Mouse (Mus musculus) heart, adult 9 months (tissue): ENCODE results near the gene Insl3.
A peak's percentile ranks its signal among the peaks of the same experiment; 100 is the strongest.
"Not testable (repeated sequence)": the region's sequence is repeated elsewhere in the genome, so short reads cannot be mapped to it uniquely, and the experiment has no call there.

Source experiments
- DNase-seq, 2 experiments: peaks; one replicate each; pipeline ENCODE4 v3.0.0; 2022; ENCODE audit warnings: low spot score in 2 of 2

The Insl3 gene

DNA sequence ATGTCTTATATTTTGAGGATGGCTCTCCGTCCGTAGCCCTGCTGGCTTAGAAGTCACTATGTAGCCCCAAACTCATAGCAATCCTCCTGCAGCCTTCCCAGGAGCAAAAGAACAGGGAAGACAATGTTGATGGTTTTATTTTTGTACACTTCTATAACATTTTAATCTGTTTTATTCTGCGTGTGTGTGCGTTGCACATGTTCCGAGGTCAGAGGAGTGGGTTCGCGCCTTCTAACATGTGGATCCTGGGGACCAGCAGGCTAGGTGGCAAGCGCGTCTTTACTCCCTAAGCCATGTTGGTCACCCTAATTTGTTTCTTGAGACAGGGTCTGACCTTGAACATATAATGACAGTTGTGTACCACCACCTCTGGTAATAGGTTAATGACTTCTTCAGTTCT, 12.2 kb upstream of the Insl3 start:
- DNase-seq: no peak

DNA sequence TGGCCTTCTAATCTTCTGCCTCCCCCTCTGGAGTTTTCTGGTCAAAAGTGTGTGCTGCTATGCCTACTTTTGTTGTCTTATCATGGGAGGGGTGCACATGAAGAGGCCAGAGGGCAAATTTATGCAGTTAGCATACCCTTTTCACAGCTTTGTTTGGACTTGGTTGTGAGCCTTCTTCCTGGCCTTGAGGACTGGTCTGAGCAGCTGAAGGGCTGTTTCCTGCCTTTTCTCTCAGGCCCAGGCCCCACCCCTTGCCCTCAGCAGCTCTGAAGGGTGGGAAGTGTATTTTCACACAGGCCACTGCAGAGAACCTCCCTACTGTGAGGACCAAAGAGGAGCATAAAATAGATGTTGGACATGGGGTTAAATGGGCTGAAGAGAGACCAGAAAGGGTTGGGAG, 11.5 kb upstream of the Insl3 start:
- peak; percentile 29 to 61 for DNase-seq

DNA sequence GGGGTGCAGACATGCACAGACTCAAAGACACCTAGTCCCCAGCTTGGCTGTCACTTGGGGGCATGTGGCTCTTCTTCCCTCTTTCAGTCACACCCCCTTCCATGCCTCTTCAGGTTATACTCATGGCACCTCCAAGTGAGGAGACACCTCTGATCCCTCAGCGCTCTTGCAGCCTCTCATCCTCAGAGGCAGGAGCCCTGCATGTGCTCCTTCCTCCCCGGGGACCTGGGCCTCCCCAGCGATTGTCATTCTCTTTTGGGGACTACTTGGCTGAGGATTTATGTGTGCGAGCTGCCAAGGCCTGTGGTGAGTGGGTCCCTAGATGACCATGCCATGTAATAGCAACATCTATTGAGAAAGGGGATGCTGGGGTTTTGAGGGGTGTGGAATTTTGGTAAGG, 10.8 kb upstream of the Insl3 start:
- no peak for DNase-seq

DNA sequence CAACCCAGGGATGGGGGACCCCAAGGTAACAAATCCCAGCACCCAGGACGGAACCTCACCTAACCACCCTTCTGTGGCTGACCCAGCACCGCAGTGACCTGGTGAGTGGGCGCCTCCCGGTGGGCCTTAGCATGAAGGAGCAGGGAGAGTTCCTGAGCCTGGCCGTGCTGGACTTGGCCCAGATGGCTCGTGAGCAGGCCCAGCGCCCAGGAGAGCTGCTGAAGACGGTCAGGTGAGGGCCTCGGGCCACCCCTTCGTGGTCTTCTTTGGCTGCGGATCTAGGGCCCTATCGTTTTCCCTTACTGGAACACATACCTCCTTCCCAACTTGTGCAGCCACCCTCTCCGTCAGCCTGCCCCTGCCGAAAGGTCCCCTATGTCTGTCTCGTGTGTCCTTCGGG, 9.9 kb upstream of the Insl3 start:
- DNase-seq: no peak

DNA sequence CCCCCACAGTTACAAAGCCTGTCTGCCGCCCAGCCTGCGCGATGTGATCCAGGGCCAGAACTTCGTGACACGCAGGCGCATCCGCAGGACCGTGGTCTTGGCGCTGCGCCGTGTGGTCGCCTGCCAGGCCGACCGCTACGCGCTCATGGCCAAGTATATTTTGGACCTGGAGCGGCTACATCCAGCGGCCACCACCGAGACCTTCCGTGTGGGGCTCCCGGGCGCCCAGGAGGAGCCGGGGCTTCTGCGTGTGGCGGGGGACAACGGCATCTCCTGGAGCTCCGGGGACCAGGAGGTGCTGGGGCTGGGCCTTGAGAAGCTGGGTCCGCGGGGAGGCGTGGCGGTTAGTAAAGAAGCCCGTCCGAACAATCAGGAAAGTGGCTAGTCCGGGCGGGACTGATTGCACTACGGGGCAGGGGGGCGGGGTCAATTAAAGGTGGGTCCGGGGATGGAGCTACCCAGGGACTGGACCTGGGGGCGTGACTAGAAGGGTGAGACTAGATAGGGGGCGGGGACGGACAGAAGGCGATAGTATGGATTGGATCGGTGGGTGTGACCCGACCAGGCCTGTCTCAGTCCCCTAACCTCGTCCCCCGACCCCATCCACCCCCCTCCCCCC, 9.4 kb upstream of the Insl3 start:
- DNase-seq: peak in 1 of 2 experiments; percentile 41

DNA sequence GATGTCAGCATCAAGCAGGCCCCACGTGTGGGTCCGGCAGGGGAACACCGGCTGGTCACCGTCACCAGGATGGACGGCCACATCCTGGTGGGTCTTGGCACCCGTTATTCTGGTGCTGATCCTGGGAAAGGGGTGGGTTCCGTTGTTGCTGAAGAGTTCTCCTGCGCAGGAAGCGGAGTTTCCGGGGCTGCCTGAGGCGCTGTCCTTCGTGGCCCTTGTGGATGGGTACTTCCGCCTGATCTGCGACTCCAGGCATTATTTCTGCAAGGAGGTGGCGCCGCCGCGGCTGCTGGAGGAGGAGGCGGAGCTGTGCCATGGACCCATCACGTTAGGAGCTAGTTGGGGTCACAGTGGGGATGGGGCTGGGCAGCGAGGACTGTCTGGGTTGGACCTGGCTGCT, 8.5 kb upstream of the Insl3 start:
- DNase-seq: no peak

DNA sequence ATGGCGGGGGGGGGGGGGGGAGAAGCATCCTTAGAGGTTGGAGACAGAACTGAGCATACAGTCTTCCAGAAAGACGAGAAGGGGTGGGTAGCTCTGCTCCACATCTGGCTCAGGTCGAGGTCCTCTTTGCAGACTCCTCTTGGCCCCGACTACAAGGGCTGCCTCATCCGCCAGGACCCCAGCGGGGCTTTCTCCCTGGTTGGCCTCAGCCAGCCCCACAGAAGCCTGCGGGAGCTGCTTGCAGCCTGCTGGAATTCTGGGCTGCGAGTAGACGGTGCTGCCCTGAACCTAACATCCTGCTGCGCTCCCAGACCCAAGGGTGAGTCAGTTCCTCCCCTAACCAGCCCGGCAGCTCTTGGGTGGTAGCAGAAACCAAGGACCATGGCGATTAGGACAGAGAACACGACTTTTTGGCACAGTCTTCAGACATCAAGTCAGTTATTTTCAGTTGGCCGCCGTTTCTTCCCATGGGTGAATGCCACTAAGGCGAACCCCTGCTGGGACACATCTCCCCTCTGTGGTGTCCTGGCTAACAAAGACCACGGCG, 7.6 kb upstream of the Insl3 start:
- no peak for DNase-seq

DNA sequence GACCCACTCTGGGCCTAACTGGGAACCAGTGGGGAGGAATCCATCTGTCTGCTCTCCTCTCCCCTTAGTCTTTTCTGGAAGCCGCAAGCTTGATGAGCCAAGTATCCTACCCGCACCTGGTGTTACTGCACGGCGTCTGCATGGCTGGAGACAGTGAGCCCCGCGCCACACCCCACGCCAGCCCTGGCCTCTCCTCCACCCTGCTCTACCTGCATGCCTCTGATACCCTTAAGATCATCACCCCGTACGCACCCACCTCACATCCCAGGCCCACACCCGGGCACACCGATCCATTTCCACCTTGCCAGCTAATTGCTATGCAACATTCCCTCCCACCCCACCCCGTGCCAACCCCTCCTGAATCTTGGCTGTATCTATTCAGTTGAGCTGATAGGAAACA, 6.2 kb upstream of the Insl3 start:
- no peak for DNase-seq

DNA sequence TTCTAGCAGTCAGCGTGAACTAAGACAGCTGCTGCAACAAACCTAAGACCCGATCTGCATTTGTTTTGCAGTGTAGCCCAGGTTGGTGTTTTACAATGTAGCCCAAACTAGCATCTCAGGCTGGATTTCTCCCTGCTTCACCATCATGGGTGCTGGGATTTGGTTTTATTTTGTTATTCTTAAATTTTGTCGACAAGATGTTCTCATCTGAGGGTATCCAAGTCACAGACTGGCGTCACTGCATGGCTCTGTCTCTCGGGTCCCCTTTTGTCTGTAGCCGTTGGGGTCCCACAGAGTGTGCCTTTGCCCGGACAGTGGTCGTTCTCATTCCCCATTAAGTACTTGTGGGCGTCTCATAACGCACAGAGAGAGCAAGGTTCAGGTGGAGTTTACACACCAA, 4.3 kb upstream of the Insl3 start:
- no peak for DNase-seq

DNA sequence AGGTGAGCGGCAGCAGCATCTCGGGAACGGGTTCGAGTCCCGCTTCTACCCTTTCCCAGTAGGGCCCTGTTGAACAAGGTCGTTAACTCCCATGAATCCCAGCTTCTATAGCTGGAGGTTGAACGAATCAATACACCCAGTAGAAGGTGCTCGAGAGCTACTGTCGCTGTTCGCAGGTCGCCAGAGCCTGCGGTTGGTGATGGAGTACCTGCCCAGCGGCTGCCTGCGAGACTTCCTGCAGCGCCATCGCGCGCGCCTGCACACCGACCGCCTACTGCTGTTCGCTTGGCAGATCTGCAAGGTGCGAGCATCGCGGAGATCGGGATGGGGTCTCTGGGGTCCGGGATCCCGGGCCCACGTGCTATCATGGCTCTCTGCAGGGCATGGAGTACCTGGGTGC, 3.4 kb upstream of the Insl3 start:
- no peak for DNase-seq

DNA sequence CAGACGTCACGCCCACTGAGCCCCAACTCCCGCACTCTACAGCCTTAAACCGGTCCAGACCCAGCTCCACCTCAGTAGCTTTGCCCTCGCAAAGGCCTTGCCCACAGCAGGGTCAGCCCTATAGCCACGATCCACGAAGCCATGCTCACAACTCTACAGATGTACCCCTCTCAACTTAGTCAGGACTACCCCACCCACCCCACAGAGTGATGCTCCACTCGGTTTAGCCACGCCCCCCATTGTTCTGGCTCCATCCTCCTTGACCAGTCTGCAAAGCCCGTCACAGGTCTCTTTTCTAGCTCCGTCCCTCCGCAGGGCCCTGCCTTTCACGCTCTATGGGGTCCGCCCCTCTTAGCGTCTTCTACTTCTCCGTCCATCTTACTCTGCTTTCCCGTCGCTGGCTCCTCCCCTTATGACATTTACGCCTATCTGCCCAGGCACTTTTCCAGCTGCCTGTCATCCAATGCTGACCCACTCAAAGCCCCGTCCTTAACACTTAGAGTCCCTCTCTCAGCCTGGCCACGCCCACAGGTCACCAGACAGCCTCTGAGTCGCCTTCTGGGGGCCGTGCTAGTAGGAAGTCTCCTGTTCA, 2.8 kb upstream of the Insl3 start:
- DNase-seq: no peak

DNA sequence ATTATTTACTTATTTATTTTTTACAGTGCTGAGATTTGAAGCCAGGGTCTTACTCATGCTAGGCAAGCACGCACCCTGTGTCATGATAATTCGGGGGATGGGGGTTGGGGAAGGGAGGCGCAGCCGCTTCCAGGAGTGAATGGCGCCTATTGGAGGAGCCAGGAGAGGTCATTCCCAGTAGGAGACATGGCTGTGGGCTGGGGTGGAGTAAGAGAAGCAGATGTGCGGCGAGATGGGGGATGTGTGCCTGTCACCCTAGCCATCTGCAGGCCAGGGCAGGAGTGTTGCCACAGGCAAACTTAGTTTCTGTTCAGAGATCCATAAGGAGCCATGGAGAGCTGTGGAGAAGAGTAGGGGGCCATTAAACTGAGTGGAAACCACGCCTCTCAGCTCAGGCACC, 1.4 kb upstream of the Insl3 start:
- DNase-seq: no peak

DNA sequence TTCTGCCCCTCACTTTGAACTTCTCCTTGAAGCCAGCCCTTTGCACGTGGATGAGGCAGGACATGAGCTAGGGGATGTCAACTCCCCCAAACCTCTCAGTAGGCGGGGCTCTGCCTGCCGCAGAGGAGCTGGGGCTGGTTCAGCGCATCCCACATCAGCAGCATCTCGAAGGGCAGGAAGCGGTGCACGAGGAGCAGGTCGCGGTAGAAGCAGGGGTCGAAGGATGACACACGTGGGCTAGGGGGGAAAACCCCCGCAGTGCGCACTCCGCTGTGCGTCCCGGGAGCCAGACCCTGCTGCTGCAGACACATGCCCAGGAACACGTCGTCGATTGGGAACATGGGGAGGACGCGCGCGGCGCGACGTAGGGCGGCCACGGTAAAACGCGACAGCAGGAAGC, 3.5 kb downstream of the Insl3 start:
- DNase-seq: no peak

DNA sequence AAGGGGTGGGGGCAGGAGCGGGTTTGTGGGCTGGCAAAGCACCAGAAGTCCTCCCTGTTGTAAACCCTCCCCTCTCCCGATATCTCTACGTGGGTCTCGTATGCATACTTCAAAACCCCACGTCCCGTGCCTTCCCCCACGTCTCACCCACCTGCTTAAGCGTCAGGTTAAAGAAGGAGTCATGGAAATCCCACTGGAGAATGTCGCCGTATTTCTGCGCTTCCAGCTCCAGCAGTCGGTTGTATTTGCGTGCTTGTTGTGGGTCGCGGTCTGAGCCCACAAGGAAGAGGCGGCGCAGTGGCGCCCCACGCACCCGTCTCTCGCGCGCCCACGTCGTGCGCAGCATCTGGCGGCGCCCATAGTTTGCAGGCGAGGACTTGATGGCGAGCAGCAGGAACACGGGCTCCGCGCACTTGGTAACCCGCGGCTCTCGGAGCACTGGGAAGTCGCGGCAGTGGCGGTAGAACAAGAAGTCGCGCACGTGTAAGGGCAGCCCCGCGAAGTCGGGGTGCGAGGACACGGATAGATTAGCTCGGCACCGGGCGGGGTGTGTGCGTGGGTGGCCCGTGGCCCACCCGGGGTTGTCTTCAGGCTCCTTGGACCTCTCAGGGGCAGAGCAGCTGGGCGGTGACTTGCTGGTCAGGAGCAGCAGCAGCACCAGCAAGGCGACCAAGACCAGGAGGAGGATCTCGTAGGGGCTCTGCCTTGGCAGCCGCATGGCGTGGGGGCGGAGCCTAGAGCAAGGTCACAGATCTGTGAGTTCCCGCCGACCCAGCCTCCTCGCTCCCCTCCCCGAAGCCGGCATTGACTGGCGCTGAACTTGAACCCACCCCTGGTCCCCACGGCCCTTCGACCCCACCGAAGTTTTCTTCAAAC, 4.4 kb downstream of the Insl3 start:
- no peak for DNase-seq

DNA sequence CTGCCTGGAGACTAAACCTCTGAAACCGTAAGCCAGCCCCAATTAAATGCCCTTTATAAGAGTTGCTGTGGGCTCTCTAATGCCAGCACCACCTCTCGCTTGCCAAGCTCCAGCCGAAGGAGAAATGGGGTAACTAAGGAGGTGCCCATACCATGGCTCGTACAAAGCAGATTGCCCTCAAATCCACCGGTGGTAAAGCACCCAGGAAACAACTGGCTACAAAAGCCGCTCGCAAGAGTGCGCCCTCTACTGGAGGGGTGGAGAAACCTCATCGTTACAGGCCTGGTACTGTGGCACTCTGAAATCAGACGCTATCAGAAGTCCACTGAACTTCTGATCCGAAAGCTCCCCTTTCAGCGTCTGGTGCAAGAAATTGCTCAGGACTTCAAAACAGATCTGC, 6.4 kb downstream of the Insl3 start:
- DNase-seq: not testable (repeated sequence)

DNA sequence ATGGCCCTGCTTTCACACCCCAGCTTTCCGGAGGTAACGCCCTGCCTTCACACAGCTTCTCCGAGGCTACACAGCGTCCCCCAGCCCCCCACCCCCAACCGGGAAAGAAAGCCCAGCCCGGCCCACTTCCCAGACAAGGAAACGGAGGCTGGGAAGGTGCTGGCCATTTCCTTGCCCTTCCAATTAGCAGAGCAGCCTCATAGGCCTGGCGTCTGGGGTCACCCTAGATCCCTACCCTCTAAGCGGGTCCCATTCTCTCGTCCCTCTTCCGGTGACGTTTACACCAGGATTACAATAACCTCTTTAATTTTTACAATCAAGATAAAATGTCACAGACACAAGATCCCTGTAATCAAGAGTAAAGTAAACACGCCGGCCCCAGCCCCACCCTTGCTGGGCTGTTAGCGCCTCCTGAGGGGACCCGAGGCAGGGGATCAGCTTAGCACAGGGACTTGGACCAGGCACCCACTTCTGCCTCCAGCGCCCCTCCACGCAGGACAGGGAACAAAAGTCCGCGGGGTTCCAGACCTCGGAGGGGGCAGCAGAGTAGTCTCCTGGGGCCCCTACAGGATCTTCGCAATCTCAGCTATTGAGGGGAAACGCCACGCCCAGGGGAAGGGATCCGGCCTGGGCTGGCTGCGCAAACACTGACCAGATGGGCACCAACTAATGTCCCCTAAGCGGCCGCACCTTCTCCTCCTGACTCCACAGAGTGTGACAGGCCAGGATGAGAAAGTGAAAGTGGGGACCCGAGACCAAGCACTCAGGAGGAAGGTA, 11.7 kb downstream of the Insl3 start:
- peak; percentile 59 to 73 for DNase-seq

DNA sequence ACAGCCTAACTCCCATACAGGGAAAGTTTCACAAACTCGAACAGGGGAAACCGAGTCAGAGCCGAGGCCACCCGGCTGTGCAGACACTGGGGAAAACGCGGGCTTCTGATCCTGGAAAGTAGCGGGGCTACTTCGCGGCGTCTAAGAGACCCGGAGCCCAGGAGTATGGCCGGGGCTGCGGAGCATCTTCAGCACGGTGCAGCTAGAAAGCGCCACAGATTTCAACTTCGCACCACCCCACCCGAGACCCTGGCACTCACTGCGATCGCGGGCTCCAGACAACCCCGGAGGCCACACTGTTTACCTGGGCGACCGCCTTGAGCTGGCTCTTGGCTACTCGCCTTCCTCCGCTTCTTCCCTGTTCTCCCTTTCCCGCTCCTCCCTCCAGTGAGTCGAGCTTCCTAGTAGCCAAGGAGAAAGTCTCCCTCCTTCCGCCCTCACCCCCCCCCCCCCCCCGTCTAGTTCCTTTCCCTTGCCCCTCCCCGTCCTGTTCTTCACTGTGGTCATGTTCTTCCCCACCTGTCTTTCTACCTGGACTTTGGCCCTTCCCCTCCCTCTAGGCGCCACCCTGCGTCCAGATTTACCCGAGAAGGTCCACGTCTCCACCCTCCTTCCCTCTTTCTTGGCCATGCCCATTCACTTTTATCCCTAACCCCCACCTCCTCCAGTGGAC, 12.5 kb downstream of the Insl3 start, which contains the start of gene B3gnt3:
TSS of gene B3gnt3 (minus strand) at position 376 of the 673 bp plus-strand sequence.
- no peak for DNase-seq

DNA sequence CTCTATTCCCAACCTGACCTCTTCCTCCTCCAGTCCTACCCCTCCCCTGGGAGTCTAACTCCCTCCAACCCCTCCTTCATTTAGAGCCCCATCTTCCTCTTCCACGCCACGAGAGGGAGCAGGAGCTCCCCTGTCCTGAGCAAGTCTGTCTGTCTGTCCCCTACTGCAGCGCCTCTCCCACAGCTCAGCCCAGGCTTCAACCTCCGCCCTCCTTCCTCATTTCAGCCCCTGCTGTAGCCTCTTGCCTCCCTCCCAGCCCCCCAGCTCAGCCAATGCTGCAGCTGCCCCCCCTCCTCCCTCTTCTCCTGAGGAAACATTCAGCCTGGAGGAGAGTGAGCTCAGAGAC, 13.0 kb downstream of the Insl3 start:
- DNase-seq: no peak

DNA sequence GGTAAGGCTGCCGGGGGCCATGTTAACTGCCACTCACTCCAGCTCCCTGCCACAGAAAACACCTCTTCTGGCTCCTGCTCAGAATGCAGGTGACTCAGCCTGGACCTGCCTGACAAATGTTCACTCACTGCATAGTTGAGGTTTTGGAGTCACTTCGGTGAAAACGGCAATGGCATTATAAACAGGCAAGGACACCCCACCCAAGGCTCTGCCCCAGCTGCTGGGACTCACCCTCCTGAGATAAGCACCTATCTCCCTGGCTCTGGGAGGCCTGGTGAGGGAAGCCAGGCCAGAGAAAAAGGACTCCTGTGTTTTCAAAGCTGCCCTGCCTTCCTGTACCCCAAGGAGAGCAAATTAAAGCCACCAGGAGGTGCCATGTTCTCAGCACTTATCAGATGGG, 13.9 kb downstream of the Insl3 start:
- no peak for DNase-seq

DNA sequence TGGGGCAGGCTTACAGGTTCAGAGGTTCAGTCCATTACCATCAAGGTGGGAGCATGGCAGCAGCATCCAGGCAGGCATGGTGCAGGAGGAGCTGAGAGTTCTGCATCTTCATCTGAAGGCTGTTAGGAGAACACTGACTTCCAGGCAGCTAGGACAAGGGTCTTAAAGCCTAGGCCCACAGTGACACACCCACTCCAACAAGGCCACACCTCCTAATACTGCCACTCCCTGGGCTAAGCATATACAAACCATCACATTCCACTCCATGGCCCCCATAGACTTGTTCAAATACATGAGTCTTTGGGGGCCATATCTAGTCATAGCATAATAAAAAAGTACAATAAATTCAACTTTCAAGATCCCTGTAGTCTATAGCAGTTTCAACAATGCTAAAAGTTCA, 14.4 kb downstream of the Insl3 start:
- not testable (repeated sequence) for DNase-seq

DNA sequence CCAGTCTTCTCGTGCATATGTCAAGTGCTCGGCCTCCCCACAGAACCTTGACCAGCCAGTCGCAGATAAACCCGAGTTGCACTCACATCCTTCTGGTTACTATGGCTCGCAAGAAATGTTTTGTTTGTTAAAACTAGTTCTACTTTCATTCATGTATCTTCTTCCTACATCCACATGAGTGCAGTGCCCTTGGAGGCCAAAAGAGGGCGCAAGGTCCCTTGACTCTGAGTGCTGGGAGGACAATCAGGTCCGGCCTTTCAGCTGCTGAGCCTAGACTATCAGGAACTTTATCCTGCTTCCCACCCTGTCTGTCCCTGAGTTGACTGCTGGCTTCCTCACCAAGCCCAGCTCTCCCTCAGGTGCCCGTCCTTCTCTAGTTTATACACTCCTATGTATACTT, 18.9 kb downstream of the Insl3 start:
- no peak for DNase-seq
